Mouse (Mus musculus): ENCODE data around the gene Prtg. TPM values are rescaled to one million over a fixed set of nuclear protein-coding genes. Genes with fewer than 3 reads are reported as not detected.

Gene Prtg
- total and polyA plus RNA-seq, 3 experiments, result not detected

DNA sequence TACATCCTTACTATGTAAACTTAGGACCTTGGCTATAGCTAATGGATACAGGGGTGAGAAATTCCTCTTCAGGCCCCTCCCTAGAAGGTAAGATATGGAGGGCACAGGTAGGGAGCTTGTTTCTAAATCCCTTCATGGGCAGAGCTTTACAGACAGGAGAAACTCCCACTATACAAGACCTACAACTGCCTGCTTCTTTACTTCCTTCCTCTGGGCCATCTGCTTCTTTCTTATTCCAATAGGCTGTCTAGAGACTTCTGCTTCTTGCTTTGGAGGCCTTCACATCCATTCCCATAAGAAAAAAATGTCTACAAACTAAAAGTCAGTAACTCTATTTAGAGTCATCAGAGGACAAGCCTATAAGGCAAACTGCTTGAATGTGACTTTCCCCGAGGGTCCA is 18.9 kb upstream of the Prtg start:
- H3K9me3 ChIP-seq (replicated peaks; ENCODE audit: insufficient read depth, low read length), result no peaks in the 10 kb centered on the region
- DNase-seq (ENCODE audit: low read depth, low spot score), result no peak
- peaks cover 0 to 7% of the 10 kb centered on the region in 2 experiments; a peak in 1 of 4 replicates for H3K36me3 ChIP-seq (ENCODE audit: control insufficient read depth in 1 of 2, insufficient read depth in 2 of 2, low read length in 2 of 2)
- H3K4me1 ChIP-seq (ENCODE audit: control insufficient read depth in 1 of 2, insufficient read depth in 2 of 2, low read length in 2 of 2), result peaks cover 0 to 16% of the 10 kb centered on the region in 2 experiments; a peak in 3 of 4 replicates
- no peaks in the 10 kb centered on the region for H3K79me2 ChIP-seq (ENCODE audit: control insufficient read depth, insufficient read depth, low read length, poor library complexity)
- H3K27ac ChIP-seq (ENCODE audit: control insufficient read depth, low read depth, low read length), result no peak overlapping the region
- H3K9ac ChIP-seq (ENCODE audit: control insufficient read depth, low read depth, low read length, poor library complexity, severe bottlenecking), result no peak overlapping the region
- TF ChIP-seq MAX (IDR thresholded peaks at IDR 0.05; ENCODE audit: low read length), result no peak
- TF ChIP-seq GATA1 (IDR thresholded peaks at IDR 0.05; ENCODE audit: low read depth, low read length), result no peak
- TF ChIP-seq BHLHE40 (IDR thresholded peaks at IDR 0.05; ENCODE audit: borderline replicate concordance, low read depth, low read length), result no peak
- no peak for TF ChIP-seq ELF1 (IDR thresholded peaks at IDR 0.05; ENCODE audit: low read depth, low read length)
- no peak for TF ChIP-seq NRF1 (IDR thresholded peaks at IDR 0.05; ENCODE audit: insufficient read depth, low read depth, low read length, poor library complexity, severe bottlenecking)
- TF ChIP-seq UBTF (IDR thresholded peaks at IDR 0.05; ENCODE audit: borderline replicate concordance, insufficient read depth, low read depth, low read length), result no peak
- no peak for TF ChIP-seq GABPA (IDR thresholded peaks at IDR 0.05; ENCODE audit: low read depth, low read length)
- TF ChIP-seq MAZ (IDR thresholded peaks at IDR 0.05; ENCODE audit: low read depth, low read length), result no peak
- TF ChIP-seq MAFK (IDR thresholded peaks at IDR 0.05; ENCODE audit: borderline replicate concordance, low read depth, low read length), result no peak
- no peak for TF ChIP-seq SIN3A (IDR thresholded peaks at IDR 0.05; ENCODE audit: low read length)
- no peak for TF ChIP-seq USF1 (IDR thresholded peaks at IDR 0.05; ENCODE audit: low read depth, low read length)
- no peak for TF ChIP-seq NELFE (IDR thresholded peaks at IDR 0.05; ENCODE audit: low read depth, low read length)
- no peak for TF ChIP-seq MEF2A (IDR thresholded peaks at IDR 0.05; ENCODE audit: extremely low read depth, insufficient replicate concordance, low read depth, low read length, poor library complexity, severe bottlenecking)
- H3K4me3 ChIP-seq (ENCODE audit: control insufficient read depth in 1 of 2, insufficient read depth in 1 of 2, low read depth in 2 of 2, low read length in 2 of 2), result no peak overlapping the region
- H3K27me3 ChIP-seq (ENCODE audit: control insufficient read depth in 1 of 2, insufficient read depth in 2 of 2, low read length in 2 of 2), result no peaks in the 10 kb centered on the region

DNA sequence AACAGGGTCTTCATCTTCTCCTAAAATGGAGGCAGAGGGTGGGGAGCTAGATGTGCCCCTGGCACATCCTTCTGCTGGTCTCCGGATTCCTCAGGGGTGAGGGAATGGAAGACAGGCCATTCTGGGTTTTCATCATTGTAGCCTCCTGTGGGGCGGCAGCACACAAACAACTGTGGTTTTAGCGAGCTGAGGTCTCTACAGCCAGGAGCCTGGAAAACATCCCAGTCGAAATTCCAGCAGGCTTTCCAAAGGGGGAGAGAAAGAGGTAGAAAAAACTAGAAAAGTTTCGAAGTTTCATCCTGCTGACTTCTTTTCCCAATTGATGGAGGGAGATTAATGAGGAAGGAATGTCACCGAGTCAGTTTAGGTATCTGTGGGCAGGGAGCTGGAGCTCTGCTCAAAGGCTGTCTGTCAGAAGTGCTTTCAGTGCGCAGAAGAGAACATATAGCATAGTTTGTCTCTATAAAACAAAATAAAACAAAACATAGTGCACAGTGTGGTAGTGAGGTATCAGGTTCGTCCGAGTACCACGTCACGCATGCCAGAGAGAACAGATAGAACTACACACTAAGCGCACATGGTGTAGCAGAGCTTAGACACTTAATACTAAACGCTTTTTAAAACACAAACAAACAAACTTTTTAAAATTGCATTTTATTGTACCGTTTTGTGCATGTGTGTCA is 16.0 kb upstream of the Prtg start:
- H3K79me2 ChIP-seq (ENCODE audit: control insufficient read depth, insufficient read depth, low read length, poor library complexity), result no peaks in the 10 kb centered on the region
- no peak overlapping the region for H3K9ac ChIP-seq (ENCODE audit: control insufficient read depth, low read depth, low read length, poor library complexity, severe bottlenecking)
- H3K4me1 ChIP-seq (ENCODE audit: control insufficient read depth in 1 of 2, insufficient read depth in 2 of 2, low read length in 2 of 2), result peaks cover 0 to 16% of the 10 kb centered on the region in 2 experiments; a peak in 3 of 4 replicates
- no peaks in the 10 kb centered on the region for H3K9me3 ChIP-seq (replicated peaks; ENCODE audit: insufficient read depth, low read length)
- no peak for DNase-seq (ENCODE audit: low read depth, low spot score)
- TF ChIP-seq JUND (IDR thresholded peaks at IDR 0.05; ENCODE audit: low read depth, low read length) (no peak), ZKSCAN1 (IDR thresholded peaks at IDR 0.05; ENCODE audit: low read depth, low read length) (no peak), CHD2 (IDR thresholded peaks at IDR 0.05; ENCODE audit: low read length) (no peak), MYC (IDR thresholded peaks at IDR 0.05; ENCODE audit: low read depth, low read length) (no peak), MAZ (IDR thresholded peaks at IDR 0.05; ENCODE audit: low read depth, low read length) (no peak), UBTF (IDR thresholded peaks at IDR 0.05; ENCODE audit: borderline replicate concordance, insufficient read depth, low read depth, low read length) (no peak), E2F4 (IDR thresholded peaks at IDR 0.05; ENCODE audit: borderline replicate concordance, low read depth, low read length) (no peak), MAFK (IDR thresholded peaks at IDR 0.05; ENCODE audit: borderline replicate concordance, low read depth, low read length) (no peak), MEF2A (IDR thresholded peaks at IDR 0.05; ENCODE audit: extremely low read depth, insufficient replicate concordance, low read depth, low read length, poor library complexity, severe bottlenecking) (no peak)
- peaks cover 0 to 7% of the 10 kb centered on the region in 2 experiments; a peak in 1 of 4 replicates for H3K36me3 ChIP-seq (ENCODE audit: control insufficient read depth in 1 of 2, insufficient read depth in 2 of 2, low read length in 2 of 2)
- no peak overlapping the region for H3K27ac ChIP-seq (ENCODE audit: control insufficient read depth, low read depth, low read length)
- H3K4me3 ChIP-seq (ENCODE audit: control insufficient read depth in 1 of 2, insufficient read depth in 1 of 2, low read depth in 2 of 2, low read length in 2 of 2), result peak overlapping the region in 1 of 2 experiments; percentile 44; a peak in 1 of 4 replicates
- no peaks in the 10 kb centered on the region for H3K27me3 ChIP-seq (ENCODE audit: control insufficient read depth in 1 of 2, insufficient read depth in 2 of 2, low read length in 2 of 2)

Measured in MEL (cell line).